Mouse (Mus musculus) hematopoietic stem cell, adult 5-6 weeks (primary cell): ENCODE measurements at regions not wholly inside any gene's neighbourhood (a gene's known extent, or its start where the extent isn't known, plus 50 kb on each side); places are given as distances from the start of the nearest gene placed in this dataset.
A peak's percentile ranks its signal among the peaks of the same experiment; 100 is the strongest.

ENCODE experiments used
- ATAC-seq, 2 experiments: fragments of 125-278 bp in 1 of 2; replicated peaks in 1 of 2; 2 replicates each; pipeline ENCODE4 v1.8.0; 2016 to 2017; ENCODE audit warnings: inconsistent platforms in 2 of 2, mild to moderate bottlenecking in 2 of 2, moderate number of reproducible peaks in 2 of 2, low read depth in 1 of 2, moderate TSS enrichment in 1 of 2; ENCODE audit not compliant: low FRiP score in 2 of 2, poor library complexity in 2 of 2, severe bottlenecking in 2 of 2, insufficient read depth in 1 of 2, low TSS enrichment in 1 of 2

DNA sequence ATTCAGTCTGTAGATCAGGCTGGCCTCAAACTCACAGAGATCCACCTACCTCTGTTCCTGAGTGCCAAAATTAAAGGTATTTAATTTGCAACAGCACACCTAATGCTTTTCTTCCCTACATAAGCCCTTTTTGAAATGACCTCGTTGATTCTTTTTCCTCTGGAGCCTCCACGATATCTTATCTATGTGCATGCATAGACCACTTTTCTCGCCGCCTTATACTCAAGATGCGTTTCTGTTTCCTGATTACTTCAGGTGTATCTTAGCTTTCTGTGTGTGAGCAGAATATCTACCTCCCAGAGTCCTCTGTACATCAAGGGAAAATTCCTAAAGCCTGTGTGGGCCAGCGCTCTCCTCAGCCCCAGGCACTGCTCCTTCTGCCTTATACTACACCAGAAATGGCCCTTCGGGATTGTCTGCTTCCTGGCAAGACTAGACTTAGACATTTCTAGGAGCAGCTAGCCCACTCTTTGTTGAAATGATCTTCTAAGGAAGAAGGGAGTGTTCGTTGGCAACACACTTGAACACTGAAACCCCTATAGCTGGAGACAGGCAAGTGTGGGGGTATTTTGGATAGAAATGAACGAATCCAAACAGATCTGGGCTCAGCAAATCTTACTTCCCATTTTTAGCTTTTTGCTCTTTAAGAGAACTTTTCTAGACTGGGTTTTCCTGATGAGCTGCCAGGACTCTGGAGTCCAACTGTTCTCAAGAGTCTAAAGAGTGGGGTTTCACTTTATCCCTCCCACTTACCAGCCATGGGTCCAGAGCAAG lies 54.0 kb upstream of the Rbm15 start:
- no peak for ATAC-seq

DNA sequence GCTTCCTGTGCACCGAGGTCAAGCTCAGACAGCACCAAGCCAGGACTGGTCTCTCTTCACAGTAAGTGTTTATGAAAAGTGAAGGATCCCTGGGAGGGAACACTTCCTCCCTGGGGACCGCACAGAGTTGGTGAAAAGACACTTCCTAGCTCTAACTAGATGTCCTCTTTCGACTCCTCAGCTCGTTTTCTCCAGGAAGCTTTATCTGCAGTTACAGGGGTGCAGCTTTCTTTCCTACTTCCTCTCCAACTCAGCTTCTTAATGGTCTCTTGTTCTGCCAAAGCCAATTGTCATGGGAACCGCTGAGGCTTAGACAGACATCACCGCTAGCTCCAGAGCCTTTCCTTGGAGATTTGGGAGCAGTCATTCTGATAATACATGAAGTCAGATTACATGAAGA lies 53.0 kb upstream of the Rbm15 start:
- ATAC-seq = 0 out of 4 replicates have a peak, but pooled peaks of 1 of the 2 experiments have one; percentile 4
